Mouse (Mus musculus): ENCODE results near the gene Morn4. TPM values are rescaled to one million over a fixed set of nuclear protein-coding genes. Genes with fewer than 3 reads are reported as not detected.

The Morn4 gene
- total RNA-seq, 2 experiments from 2014 or later = 71.3 TPM

GRCm38 (mm10) chr19:42050251-42050650 is 35.9 kb downstream of the Morn4 start:
- DNase-seq (ENCODE audit: low spot score in 2 of 2) = no peak

DNA sequence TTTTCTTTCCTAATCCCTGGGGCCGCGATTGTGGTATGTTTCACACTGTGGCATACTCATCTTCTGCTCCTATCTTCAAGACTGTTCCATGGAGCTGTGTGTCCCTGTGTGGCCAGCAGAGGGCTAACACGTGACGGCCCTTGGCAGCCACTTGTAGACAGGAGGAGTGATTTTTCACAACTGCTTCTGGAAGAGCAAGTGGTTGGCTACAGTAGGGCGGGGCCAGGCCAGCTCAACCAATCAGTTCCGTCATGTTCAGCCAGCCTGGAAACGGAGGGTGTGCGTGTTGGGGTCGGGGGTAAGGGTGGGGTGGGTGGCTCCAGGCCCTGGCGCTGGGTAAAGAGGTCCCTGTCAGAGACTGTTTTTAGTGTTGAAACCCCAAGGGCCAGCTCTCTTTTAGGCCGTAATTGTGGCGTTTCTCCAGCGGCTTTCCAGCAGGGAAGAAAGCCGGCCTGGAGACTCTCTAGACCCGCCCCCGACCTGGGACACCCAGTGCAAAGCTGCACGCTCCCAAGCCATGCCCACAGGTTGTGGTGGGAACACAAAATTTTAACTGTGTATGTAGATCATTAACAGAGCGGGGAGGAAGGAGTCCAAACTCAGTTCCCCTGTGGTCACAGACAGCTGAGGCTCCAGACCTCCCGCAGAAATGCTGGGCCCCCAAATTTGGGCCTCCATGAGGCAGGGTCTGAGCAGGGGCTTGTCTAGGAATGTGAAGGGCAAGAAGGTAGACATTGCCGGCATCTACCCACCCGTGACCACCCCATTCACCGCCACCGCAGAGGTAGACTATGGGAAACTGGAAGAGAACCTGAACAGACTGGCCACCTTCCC is 40.7 kb downstream of the Morn4 start, which contains the start of gene Hoga1:
Hoga1 (plus strand) TSS at position 342 of the 834 bp plus-strand sequence.
- peak; percentile 25 to 65 for DNase-seq (ENCODE audit: low spot score in 2 of 2)

DNA sequence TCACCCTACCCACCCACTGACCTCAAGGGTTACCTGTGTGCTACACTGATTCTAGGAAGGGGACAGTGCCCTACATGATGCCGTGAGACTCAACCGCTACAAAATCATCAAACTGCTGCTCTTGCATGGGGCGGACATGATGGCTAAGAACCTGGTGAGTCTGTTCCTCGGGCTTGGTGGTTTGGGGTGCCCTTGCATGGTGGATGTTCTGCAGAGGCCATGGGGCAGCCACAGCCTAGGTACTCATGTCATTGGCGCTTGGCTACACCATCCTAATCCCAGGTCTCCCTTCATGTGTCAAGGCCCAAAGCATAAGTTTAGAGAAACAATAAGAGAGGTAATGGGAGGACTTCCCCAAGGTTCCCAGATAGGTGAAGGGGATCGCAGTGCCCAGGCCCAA is 42.2 kb downstream of the Morn4 start:
- DNase-seq (ENCODE audit: low spot score in 2 of 2) = no peak

GRCm38 (mm10) chr19:42038310-42038709 is 47.8 kb downstream of the Morn4 start:
- no peak for DNase-seq (ENCODE audit: low spot score in 2 of 2)

DNA sequence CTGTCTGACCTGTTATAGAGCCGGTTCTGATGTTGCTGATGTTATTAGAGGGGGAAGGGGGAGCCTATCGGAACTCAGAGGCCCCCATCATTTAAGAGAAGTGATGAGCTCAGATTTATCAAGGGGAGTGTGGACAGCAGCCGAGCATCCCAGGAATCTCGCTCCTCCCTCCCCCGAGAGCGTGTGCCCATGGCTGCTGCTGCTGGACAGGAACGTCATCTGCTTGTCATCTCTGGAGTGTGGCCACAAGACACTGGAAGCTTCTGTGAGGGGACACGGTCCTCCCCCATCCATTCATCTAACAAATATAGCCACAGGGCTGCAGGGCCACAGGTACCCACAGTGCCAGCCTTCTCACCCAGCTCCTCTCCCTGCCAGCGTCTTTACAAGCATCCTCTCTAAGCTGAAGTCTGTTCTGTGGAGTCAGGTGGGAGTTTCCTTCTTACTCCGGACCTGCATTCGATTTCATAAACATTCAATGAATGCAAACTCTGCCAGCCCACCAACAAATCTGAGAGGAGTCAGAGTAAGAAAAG is 48.9 kb downstream of the Morn4 start:
- no peak for DNase-seq (ENCODE audit: low spot score in 2 of 2)

DNA sequence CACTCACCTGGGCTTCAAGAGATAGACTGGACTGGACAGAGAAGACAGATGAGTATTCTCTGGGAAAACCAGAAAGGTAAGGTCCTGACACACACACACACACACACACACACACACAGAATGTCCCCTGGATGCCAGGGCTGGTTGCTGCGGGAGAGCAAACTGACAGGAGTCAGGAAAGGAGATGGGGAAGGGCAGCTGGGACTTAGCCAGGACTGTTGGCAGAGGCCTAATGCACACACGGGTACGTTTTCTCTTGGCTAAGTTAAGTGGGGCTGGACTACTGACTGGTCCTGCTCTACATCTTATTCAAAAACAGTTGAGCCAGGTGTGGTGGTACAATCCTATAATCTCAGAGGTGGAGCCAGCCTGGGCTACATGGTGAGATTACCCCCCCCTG is 49.8 kb downstream of the Morn4 start:
- DNase-seq (ENCODE audit: low spot score in 2 of 2) = no peak

DNA sequence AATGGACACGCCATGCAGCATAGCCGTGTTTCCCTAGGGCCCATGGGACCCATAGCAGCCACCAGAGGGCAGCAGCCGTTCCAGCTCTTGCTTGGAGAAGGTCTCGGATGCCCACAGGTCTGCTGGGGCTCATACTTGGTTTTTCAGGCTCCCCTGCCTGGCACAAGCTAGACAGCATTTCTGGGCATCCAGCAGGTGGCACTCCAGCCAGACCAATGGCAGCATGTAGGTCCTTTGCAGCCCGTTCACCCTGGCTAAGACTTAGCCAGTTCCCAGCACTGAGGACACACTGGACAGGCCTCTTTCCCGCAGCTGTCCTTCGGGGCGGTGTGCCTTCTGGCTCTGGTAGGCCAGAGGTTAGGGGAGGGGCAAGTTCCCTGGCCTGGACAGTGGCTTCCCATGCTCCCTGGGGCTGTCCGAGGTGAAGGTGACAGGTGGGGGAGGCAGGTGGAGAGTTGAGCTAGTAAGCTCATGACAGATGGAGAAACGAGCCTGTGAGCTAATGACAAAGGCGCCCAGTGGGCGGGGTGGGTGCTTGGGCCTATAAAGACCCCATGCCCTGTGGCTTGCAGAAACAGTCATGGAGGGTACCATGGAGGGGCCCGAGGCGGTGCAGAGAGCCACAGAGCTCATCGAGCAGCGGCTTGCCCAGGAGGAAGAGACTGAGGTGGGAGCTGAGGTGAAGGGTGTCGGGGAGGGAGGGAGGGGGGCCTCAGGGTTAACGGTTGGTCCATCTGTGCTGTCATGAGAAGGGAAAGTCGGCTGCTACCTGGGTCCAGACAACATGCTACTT is 50.5 kb downstream of the Morn4 start, which contains the start of gene Ankrd2:
Ankrd2 (plus strand) TSS at position 545 of the 793 bp plus-strand sequence.
- DNase-seq (ENCODE audit: low spot score in 2 of 2) = peak; percentile 64 to 86

DNA sequence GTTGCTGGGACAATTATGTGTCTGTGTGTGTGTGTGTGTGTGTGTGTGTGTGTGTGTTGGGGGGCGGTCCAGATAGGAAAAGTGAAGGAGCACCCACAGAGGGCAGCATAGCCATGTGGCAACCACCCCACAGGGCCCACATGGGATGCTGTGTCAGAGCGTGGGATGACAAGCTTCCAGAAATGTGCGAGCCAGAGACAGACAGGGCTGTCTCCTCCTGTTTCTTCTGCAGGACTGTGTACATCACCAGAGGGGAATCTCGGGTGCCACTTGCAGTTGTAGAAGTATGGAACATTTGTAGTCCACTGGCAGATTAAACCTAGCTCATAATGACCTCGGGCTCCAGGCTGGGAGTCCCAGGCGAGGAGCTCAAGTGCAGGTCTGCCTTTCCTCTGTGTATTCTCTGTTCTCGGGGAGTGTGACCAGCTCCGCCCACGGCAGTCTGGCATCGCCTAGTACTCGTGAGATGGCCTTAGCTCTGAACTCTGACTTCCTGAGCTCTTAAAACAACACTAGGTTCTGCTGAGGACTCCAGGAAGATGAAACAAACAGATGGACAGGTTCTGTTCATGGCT is 51.2 kb downstream of the Morn4 start:
- DNase-seq (ENCODE audit: low spot score in 2 of 2) = peak in 1 of 2 experiments; percentile 46

GRCm38 (mm10) chr19:42034146-42034775 is 51.9 kb downstream of the Morn4 start:
- DNase-seq (ENCODE audit: low spot score in 2 of 2) = peak in 1 of 2 experiments; percentile 36

- DNase-seq (ENCODE audit: low spot score in 2 of 2) = no peak
These were observed 52.5 kb downstream of the Morn4 start for GRCm38 (mm10) chr19:42033611-42034010.

- DNase-seq (ENCODE audit: low spot score in 2 of 2) = no peak
These were observed 55.0 kb downstream of the Morn4 start for GRCm38 (mm10) chr19:42031112-42031511.

DNA sequence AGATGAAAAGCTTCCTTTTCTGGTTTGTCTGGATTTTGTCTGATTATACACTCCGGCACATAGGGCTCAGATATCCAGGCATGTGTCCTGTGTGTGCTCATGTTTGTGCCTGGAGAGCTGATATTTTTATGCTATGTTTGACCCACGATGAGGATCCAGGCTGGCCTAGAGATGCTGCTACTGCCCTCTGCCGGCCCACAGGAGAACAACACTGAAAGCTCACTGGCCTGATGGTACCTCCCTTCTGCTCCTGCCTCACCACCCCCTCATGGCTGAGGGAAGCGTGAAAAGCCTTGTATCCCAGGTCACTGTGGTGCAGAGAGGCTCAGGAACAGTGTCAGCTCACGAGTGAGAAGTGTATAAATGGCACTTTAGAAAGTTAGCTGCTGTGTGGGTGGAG is 60.0 kb downstream of the Morn4 start:
- DNase-seq (ENCODE audit: low spot score in 2 of 2) = peak; percentile 65 to 94

Other genes starting within 250 kb of the Morn4 start
- gene Frat2, start 238.2 kb downstream of the Morn4 start, total RNA-seq (2021) = 10 to 100 TPM; 12.9 to 13.1 TPM
- 10 to 100 TPM; 31.8 to 32.2 TPM for gene Rrp12, start 190.2 kb downstream of the Morn4 start, total RNA-seq (2021)
- gene Pgam1, start 174.4 kb downstream of the Morn4 start, total RNA-seq (2021) = 100 to 1,000 TPM; 541 to 553 TPM
- 10 to 100 TPM; 24.9 to 28.3 TPM for gene Exosc1, start 152.9 kb downstream of the Morn4 start, total RNA-seq (2021)
- gene Zdhhc16, start 152.9 kb downstream of the Morn4 start, total RNA-seq (2021) = 10 to 100 TPM; 34.6 to 38.8 TPM
- gene Mms19, start 105.2 kb downstream of the Morn4 start, total RNA-seq (2021) = 10 to 100 TPM; 28.7 to 34.6 TPM
- gene Ubtd1, start 104.6 kb downstream of the Morn4 start, total RNA-seq (2021) = 10 to 100 TPM; 13.4 to 14.6 TPM
- under 1 TPM in 1 of 2 experiments, not detected in 1; 0.30 TPM for gene Ankrd2, start 50.4 kb downstream of the Morn4 start, total RNA-seq (2021)
- 1 to 10 TPM; 8.7 to 9.4 TPM for gene Hoga1, start 40.7 kb downstream of the Morn4 start, total RNA-seq (2021)
- 1 to 10 TPM; 1.6 to 2.1 TPM for gene 4933411K16Rik, start 34.1 kb downstream of the Morn4 start, total RNA-seq (2021)
- 10 to 100 TPM; 69.2 to 69.6 TPM for gene Pi4k2a, start 4.1 kb upstream of the Morn4 start, total RNA-seq (2021)
- 10 to 100 TPM; 18.8 to 20.6 TPM for gene Avpi1, start 42.7 kb upstream of the Morn4 start, total RNA-seq (2021)
- gene Marveld1, start 61.0 kb upstream of the Morn4 start, total RNA-seq (2021) = 1 to 10 TPM; 5.1 to 5.8 TPM
- gene Zfyve27, start 77.6 kb upstream of the Morn4 start, total RNA-seq (2021) = 10 to 100 TPM; 90.6 to 94.5 TPM
- under 1 TPM; 0.23 to 0.42 TPM for gene Sfrp5, start 115.9 kb upstream of the Morn4 start, total RNA-seq (2021)
- gene Golga7b, start 161.2 kb upstream of the Morn4 start, total RNA-seq (2021) = 10 to 100 TPM; 64.3 to 64.4 TPM